Mouse (Mus musculus): ENCODE measurements around the gene Gm10647. TPM values are rescaled to one million over a fixed set of nuclear protein-coding genes. Genes with fewer than 3 reads are reported as not detected.
A peak's percentile ranks its signal among the peaks of the same experiment; 100 is the strongest.
"Not testable (repeated sequence)": the region's sequence is repeated elsewhere in the genome, so short reads cannot be mapped to it uniquely, and the experiment has no call there.

Gene Gm10647
- total and polyA plus RNA-seq, 2 experiments from 2014 or later = 0.33 to 0.90 TPM

- not testable (repeated sequence) for H3K9ac ChIP-seq; DNase-seq; H3K27ac ChIP-seq (ENCODE audit: low read depth, low read length); ATAC-seq; H3K4me3 ChIP-seq (ENCODE audit: low read depth, low read length); H3K36me3 ChIP-seq (ENCODE audit: insufficient read depth); H3K9me3 ChIP-seq (ENCODE audit: low read length); H3K27me3 ChIP-seq (ENCODE audit: insufficient read depth, low read length); H3K4me2 ChIP-seq (ENCODE audit: low read depth); H3K4me1 ChIP-seq (ENCODE audit: insufficient read depth)
- WGBS = no CpG with 5 or more reads among the region's 3 CpGs
- TF ChIP-seq CTCF (IDR thresholded peaks at IDR 0.05; ENCODE audit: low read depth) = peak; percentile 36
These were observed 12.3 kb upstream of the Gm10647 start for GRCm38 (mm10) chr9:66784552-66784951.

- Histone ChIP-seq H3K4me3 (ENCODE audit: low read depth, low read length) (no peak overlapping the region), H3K9ac (no peak overlapping the region), H3K36me3 (ENCODE audit: insufficient read depth) (peaks cover 10% of the 10 kb centered on the region; the same call in 1 of the 2 replicates), H3K27ac (ENCODE audit: low read depth, low read length) (no peak overlapping the region), H3K9me3 (ENCODE audit: low read length) (no peaks in the 10 kb centered on the region), H3K4me2 (ENCODE audit: low read depth) (no peak overlapping the region), H3K27me3 (ENCODE audit: insufficient read depth, low read length) (no peaks in the 10 kb centered on the region), H3K4me1 (ENCODE audit: insufficient read depth) (peaks cover under 1% of the 10 kb centered on the region; the same call in 1 of the 2 replicates)
- peak; percentile 80 for DNase-seq
- peak; percentile 66; the same call in 1 of the 2 replicates for ATAC-seq
- peak; percentile 79 for TF ChIP-seq CTCF (IDR thresholded peaks at IDR 0.05; ENCODE audit: low read depth)
- WGBS = 4% methylated on average over 2 of the region's 2 CpGs
These were observed 9.0 kb upstream of the Gm10647 start for GRCm38 (mm10) chr9:66787821-66788220.

GRCm38 (mm10) chr9:66794629-66795463, 2.0 kb upstream of the Gm10647 start:
- peaks cover 8% of the 10 kb centered on the region; the same call in 1 of the 2 replicates for H3K36me3 ChIP-seq (ENCODE audit: insufficient read depth)
- H3K27me3 ChIP-seq (ENCODE audit: insufficient read depth, low read length) = no peaks in the 10 kb centered on the region
- H3K4me3 ChIP-seq (ENCODE audit: low read depth, low read length) = peak overlapping the region; percentile 81
- H3K4me2 ChIP-seq (ENCODE audit: low read depth) = peak overlapping the region; percentile 67
- 3% methylated on average over 43 of the region's 43 CpGs for WGBS
- peak overlapping the region; percentile 92 for H3K9ac ChIP-seq
- TF ChIP-seq CTCF (IDR thresholded peaks at IDR 0.05; ENCODE audit: low read depth) = no peak
- DNase-seq = no peak
- H3K9me3 ChIP-seq (ENCODE audit: low read length) = no peaks in the 10 kb centered on the region
- H3K4me1 ChIP-seq (ENCODE audit: insufficient read depth) = peaks cover 3% of the 10 kb centered on the region; the same call in 1 of the 2 replicates
- ATAC-seq = peak; percentile 44
- peak overlapping the region; percentile 80 for H3K27ac ChIP-seq (ENCODE audit: low read depth, low read length)

- Histone ChIP-seq H3K9me3 (ENCODE audit: low read length) (no peaks in the 10 kb centered on the region), H3K27ac (ENCODE audit: low read depth, low read length) (peak within 1 kb of the TSS; percentile 80), H3K27me3 (ENCODE audit: insufficient read depth, low read length) (no peaks in the 10 kb centered on the region), H3K4me1 (ENCODE audit: insufficient read depth) (peaks cover 3% of the 10 kb centered on the region; the same call in 1 of the 2 replicates), H3K9ac (peak within 1 kb of the TSS; percentile 92), H3K4me3 (ENCODE audit: low read depth, low read length) (peak within 1 kb of the TSS; percentile 81), H3K36me3 (ENCODE audit: insufficient read depth) (no peaks in the 10 kb centered on the region), H3K4me2 (ENCODE audit: low read depth) (peak within 1 kb of the TSS; percentile 67)
- peak; percentile 94 for DNase-seq
- peak; percentile 96 for ATAC-seq
- no peak for TF ChIP-seq CTCF (IDR thresholded peaks at IDR 0.05; ENCODE audit: low read depth)
- 2% methylated on average over 42 of the region's 42 CpGs for WGBS
These were observed 1.1 kb upstream of the Gm10647 start, which contains the start of gene Aph1b for GRCm38 (mm10) chr9:66795464-66796324. TSS of gene Aph1b (minus strand) at chr9:66795490.

- Histone ChIP-seq H3K9me3 (ENCODE audit: low read length) (no peaks in the 10 kb centered on the region), H3K4me3 (ENCODE audit: low read depth, low read length) (no peak overlapping the region), H3K4me2 (ENCODE audit: low read depth) (no peak overlapping the region), H3K36me3 (ENCODE audit: insufficient read depth) (no peaks in the 10 kb centered on the region), H3K27ac (ENCODE audit: low read depth, low read length) (no peak overlapping the region), H3K27me3 (ENCODE audit: insufficient read depth, low read length) (peaks cover 8% of the 10 kb centered on the region), H3K9ac (no peak overlapping the region), H3K4me1 (ENCODE audit: insufficient read depth) (no peaks in the 10 kb centered on the region)
- WGBS = 52% methylated on average over 12 of the region's 12 CpGs
- DNase-seq = no peak
- no peak for TF ChIP-seq CTCF (IDR thresholded peaks at IDR 0.05; ENCODE audit: low read depth)
- ATAC-seq = no peak
These were observed 5.1 kb downstream of the Gm10647 start for GRCm38 (mm10) chr9:66801947-66802346.

GRCm38 (mm10) chr9:66805951-66806350, 9.1 kb downstream of the Gm10647 start:
- Histone ChIP-seq H3K4me2 (ENCODE audit: low read depth) (peak overlapping the region; percentile 48), H3K4me3 (ENCODE audit: low read depth, low read length) (peak overlapping the region; percentile 22), H3K27me3 (ENCODE audit: insufficient read depth, low read length) (peaks cover 10% of the 10 kb centered on the region)
- not testable (repeated sequence) for H3K27ac ChIP-seq (ENCODE audit: low read depth, low read length); H3K36me3 ChIP-seq (ENCODE audit: insufficient read depth); H3K4me1 ChIP-seq (ENCODE audit: insufficient read depth); H3K9me3 ChIP-seq (ENCODE audit: low read length); ATAC-seq; DNase-seq; H3K9ac ChIP-seq
- under 1% methylated on average over 30 of the region's 37 CpGs for WGBS
